Mouse (Mus musculus): ENCODE measurements around the gene 1600002K03Rik.
"Not testable (repeated sequence)": the region's sequence is repeated elsewhere in the genome, so short reads cannot be mapped to it uniquely, and the experiment has no call there.

1600002K03Rik gene

GRCm38 (mm10) chr10:80188453-80189024, 15.8 kb downstream of the 1600002K03Rik start:
- DNase-seq (ENCODE audit: low spot score) = no peak

- no peak for DNase-seq (ENCODE audit: low spot score)
Observed at GRCm38 (mm10) chr10:80189999-80190398, 17.3 kb downstream of the 1600002K03Rik start.

- no peak for DNase-seq (ENCODE audit: low spot score)
Observed at GRCm38 (mm10) chr10:80190491-80191051, 17.8 kb downstream of the 1600002K03Rik start.

- no peak for DNase-seq (ENCODE audit: low spot score)
Observed at GRCm38 (mm10) chr10:80193976-80194375, 21.2 kb downstream of the 1600002K03Rik start.

GRCm38 (mm10) chr10:80194441-80194840, 21.7 kb downstream of the 1600002K03Rik start:
- no peak for DNase-seq (ENCODE audit: low spot score)

GRCm38 (mm10) chr10:80196167-80196566, 23.4 kb downstream of the 1600002K03Rik start:
- DNase-seq (ENCODE audit: low spot score) = no peak

- DNase-seq (ENCODE audit: low spot score) = no peak
Observed at GRCm38 (mm10) chr10:80196778-80197581, 24.2 kb downstream of the 1600002K03Rik start.

- DNase-seq (ENCODE audit: low spot score) = peak; percentile 76
Observed at GRCm38 (mm10) chr10:80199440-80200008, 26.8 kb downstream of the 1600002K03Rik start.

- DNase-seq (ENCODE audit: low spot score) = no peak
Observed at GRCm38 (mm10) chr10:80200485-80200884, 27.7 kb downstream of the 1600002K03Rik start.

GRCm38 (mm10) chr10:80204055-80204454, 31.3 kb downstream of the 1600002K03Rik start:
- no peak for DNase-seq (ENCODE audit: low spot score)

GRCm38 (mm10) chr10:80207201-80207600, 34.5 kb downstream of the 1600002K03Rik start:
- no peak for DNase-seq (ENCODE audit: low spot score)

GRCm38 (mm10) chr10:80207676-80208075, 34.9 kb downstream of the 1600002K03Rik start:
- DNase-seq (ENCODE audit: low spot score) = no peak

- no peak for DNase-seq (ENCODE audit: low spot score)
Observed at GRCm38 (mm10) chr10:80208248-80208647, 35.5 kb downstream of the 1600002K03Rik start.

GRCm38 (mm10) chr10:80208841-80209371, 36.2 kb downstream of the 1600002K03Rik start:
- no peak for DNase-seq (ENCODE audit: low spot score)

- peak; percentile 38 for DNase-seq (ENCODE audit: low spot score)
Observed at GRCm38 (mm10) chr10:80211547-80212103, 38.9 kb downstream of the 1600002K03Rik start.

GRCm38 (mm10) chr10:80215048-80215772, 42.5 kb downstream of the 1600002K03Rik start:
- DNase-seq (ENCODE audit: low spot score) = no peak

GRCm38 (mm10) chr10:80220676-80221075, 47.9 kb downstream of the 1600002K03Rik start:
- DNase-seq (ENCODE audit: low spot score) = no peak

GRCm38 (mm10) chr10:80223137-80223536, 50.4 kb downstream of the 1600002K03Rik start:
- not testable (repeated sequence) for DNase-seq (ENCODE audit: low spot score)

Measured in T-cell, adult 2 months (primary cell).